Mouse (Mus musculus) adrenal gland, postnatal 4 days (tissue): Measurements from ENCODE around the gene Lmln. TPM values are rescaled to one million over a fixed set of nuclear protein-coding genes. Genes with fewer than 3 reads are reported as not detected.
"Not testable (repeated sequence)": the region's sequence is repeated elsewhere in the genome, so short reads cannot be mapped to it uniquely, and the experiment has no call there.

Experiments used
- DNase-seq, 2 experiments: peaks; one replicate each; pipeline ENCODE4 v3.0.0; 2021 to 2022; ENCODE audit warnings: low spot score in 2 of 2, mixed read lengths in 2 of 2
- total RNA-seq, 2 experiments: library from RNA; stranded (reverse); gene quantifications; 2 replicates each; pipeline ENCODE4 v1.2.3; 2021

Lmln gene
- total RNA-seq, 2 experiments from 2014 or later = 14.1 to 15.1 TPM

DNA sequence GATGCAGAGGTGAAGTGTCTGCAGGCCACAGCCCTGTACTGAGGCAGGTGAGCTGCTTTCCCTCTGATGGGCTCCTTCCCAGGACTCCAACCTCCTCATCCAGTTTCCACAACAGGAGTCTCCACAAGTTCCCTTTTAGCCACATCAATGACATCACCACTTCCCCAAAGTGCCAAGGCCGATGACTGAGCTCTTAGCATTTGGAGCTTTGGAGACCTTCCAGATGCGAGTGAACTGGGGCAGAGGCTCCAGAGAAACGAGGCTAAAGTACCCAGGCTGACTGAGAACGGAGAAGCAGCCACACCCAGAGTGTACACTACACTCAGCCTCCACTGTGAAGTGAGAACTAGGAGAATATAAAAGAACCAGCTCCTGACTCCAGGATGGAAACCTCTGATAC lies 68.4 kb downstream of the Lmln start:
- peak in 1 of 2 experiments; percentile 24 for DNase-seq

DNA sequence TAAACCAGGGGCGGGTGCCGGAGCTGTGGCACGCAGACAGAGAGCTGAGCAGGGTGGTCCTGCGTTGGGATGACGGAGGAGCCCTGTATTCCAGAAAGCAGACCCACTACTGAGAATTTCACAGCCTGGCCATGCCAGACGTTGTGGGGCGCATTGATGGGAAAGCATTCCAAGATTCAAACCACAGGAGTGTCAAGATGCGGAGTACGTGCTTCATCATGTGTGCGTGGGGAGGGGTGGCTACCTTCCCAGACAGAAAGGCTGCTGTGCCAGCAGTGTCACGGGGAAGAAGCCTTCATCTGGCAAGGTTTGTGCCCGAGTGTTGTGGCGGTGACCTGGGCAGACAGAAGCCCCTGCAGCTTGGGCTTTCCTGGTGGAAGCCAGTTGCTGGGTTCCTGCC lies 70.9 kb downstream of the Lmln start:
- DNase-seq = no peak

DNA sequence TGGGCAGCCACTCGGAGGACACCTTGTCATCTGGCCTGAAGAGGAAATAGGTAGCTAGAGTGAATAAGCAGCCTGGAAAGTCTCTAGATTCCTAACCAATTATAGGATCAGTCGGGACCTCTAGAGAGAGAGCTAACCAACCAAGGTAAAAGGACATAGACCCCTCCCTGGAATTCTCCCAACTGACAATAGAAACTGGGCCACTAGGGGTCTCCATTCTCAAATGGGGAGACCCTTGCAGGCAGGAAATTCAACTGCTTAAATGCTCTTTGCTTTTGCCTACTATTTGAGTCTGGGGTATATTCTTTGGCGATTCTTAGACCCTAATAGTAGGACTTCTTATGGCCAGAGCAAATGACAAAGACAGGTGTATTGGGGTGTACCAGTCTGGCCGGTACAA lies 72.8 kb downstream of the Lmln start:
- DNase-seq = no peak

DNA sequence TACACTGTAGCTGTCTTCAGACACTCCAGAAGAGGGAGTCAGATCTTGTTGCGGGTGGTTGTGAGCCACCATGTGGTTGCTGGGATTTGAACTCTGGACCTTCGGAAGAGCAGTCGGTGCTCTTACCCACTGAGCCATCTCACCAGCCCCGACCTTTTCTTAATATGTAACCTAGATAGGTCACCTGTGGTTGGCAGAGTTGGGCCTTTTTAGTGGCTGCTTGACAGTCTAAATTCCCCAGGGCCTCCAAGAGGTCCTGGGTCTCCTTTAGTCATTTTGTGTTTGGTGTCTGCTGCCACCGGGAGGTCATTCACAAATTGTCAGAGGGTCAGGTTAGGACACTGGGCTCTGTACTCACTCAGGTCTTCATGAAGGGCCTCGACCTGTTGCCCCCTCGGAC lies 76.7 kb downstream of the Lmln start:
- DNase-seq = not testable (repeated sequence)

DNA sequence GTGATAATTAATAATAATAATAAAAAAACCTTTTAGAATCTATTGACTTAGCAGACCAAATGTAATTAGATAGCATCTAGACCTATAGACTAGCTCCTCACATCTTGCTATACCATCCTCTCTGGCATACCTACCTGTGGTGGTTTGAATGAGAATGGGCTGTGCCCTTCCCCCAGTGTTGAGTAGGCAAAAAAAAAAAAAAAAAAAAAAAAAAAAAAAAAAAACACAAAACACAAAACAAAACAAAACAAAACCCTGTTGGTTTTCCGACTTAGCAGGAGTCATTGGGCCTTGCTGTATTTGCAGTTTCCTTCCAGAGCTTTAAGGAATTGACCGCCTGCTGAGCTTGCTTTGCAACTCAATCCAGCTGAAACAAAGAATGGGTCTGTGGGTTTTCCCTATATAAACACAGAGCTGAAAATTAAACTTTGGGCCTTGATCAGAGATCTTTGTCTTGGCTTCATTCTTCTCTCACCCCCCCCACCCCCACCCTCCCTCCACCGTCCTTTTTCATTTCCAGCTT lies 79.5 kb downstream of the Lmln start:
- no peak for DNase-seq

DNA sequence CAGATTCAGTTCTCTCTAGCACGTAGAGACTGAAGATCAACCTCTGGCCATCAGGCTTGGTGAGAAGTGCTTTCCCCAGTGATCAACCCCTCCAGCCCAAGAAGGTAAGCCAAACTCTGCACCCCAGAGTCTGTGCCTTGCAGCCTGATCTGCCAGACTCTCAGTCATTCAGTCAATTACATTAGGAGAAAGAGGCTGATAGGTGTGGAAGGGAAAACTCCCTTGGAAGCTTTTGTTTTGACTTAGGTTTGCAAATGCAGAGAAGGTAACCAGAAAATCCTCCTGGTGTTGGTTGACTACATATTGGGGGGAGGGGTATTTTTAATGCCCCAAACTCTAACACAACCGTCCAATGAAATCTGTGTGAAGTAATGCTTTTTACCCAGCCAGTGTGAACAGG lies 81.1 kb downstream of the Lmln start:
- DNase-seq = no peak

DNA sequence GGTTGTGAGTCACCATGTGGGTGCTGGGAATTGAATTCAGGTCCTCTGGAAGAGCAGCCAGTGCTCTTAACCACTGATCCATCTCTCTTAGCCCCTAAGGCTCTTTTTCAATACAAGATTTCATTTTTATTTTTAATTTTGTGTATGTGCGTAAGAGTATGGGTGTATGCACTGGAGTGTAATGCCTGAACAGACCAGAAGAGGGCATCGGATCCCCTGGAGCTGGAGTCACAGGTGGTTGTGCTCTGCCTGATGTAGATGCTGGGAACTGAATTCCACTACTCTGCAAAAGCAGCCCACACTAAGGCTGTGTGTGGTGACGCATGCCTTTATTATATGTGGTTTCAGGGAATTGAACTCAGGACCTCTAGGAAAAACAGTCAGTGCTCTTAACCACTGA lies 83.9 kb downstream of the Lmln start:
- DNase-seq = no peak

DNA sequence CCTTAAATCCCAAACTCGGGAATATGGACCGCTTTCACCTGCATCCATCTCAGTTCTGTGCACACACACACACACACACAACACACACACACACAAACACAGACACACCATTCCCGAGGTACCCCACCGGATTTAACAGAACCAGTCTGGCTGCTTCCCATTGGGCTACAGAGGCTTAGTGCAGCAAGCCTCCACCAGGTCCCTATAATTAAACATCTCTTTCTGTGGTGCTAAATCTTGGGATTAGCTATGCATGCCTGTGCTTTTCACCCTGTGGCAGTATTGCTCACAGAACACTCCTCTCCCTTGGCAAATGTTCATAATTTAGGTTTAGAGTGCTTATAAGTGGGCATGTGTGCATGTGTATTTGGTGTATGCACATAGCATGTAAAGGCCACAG lies 85.8 kb downstream of the Lmln start:
- no peak for DNase-seq

DNA sequence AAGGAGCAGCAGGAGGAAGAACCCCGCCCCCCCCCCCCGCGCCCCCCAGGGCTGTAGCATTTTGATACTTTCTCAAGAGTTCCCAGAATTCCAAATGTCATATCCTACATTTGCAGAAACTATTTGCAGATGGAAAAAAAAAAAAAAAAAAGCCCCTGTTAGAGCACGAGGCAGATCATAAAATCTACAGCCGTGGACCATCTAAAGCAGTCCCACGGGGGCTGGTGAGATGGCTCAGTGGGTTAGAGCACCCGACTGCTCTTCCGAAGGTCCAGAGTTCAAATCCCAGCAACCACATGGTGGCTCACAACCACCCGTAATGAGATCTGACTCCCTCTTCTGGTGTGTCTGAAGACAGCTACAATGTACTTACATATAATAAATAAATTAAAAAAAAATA lies 88.6 kb downstream of the Lmln start:
- not testable (repeated sequence) for DNase-seq

DNA sequence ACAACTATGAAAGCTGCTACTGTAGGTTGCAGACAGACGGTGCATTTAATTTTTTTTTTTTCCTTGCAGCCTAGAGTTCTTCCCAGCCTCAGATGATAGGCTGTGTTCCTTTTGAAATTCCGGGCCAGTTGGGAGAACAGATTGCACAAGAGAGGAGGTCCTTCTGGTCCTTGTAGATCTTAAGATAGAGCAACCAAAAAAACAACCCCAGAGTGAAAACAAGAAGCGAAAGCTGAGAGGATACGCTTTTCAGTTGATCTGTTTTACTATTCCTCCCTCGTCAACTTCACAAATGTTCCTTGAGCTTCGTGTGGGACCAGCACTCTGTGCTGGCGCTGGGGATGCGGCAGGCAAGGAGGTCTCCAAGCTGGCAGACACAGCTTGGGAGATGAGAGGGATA lies 89.2 kb downstream of the Lmln start:
- no peak for DNase-seq

DNA sequence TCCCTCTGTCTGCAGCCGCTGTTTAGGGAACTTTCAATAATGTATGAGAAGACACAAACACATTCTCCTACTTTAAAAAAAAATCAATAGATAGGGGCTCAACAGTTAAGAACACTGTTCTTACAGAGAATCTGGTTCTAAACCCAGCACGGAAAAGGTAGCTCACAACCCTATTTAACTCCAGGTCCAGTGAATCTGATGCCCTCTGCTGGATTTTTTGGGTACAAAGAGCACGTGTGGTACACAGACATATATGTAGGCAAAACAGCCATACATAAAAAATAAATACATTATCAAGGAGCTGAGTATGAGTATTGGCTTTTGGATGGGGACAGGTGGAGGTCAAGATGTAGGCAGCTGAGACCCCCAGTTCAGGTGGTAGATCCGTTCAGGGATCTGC lies 92.7 kb downstream of the Lmln start:
- no peak for DNase-seq

DNA sequence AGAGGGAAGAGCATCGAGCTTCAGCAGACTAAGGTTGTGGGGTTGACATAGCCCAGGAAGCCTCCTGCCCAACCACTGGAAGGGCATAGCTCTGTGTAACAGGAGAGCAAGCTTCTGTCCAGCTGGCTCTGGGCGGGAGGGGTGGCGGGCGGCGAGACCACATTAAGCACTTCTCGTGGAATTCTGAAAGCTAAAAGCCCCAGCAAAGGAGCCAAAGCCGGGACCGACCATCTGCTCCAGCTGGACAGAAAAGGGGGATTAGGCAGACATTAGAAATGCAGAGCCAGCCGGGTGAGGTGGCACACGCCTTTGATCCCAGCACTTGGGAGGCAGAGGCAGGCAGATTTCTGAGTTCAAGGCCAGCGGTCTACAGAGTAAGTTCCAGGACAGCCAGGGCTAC lies 95.7 kb downstream of the Lmln start:
- DNase-seq = no peak

DNA sequence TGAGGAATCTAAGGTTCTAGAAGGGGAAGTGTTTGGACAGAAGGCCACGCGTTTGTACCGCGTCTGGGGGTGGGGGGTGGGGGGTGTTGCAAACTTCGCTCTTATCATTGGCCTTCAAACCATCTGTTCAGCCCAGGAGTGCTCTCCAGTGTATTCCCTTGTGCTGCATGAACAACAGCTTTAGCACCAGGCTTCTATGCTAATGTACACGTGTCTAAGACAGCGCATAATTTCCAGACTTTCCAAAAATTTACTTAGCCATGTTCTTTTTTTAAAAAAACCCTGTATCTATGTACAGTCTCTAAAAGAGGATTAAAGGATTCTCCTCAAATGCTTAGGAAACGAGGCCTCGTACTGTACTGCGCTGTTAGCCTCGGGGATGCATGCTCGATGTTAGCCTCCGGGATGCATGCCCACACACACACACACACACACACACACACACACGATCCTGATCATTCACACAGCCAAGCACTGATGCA lies 96.3 kb downstream of the Lmln start:
- no peak for DNase-seq

DNA sequence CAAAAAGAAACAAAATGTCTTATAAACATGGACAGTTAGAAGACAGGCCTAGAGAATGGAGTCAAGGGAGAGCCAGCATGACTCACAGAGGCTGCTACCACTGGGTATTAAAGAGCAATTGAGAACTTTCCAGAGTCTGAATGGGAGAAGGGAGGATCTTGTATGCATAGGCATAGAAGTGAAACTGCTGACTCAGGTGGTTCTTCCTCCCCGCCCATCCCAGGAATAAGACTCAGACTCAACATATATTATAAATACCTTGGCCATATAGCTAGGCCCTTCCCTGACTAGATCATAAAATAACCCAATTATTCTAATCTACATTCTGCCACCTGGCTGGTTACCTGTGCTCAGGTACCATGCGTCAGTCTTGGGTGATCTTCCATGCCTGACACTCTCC lies 97.0 kb downstream of the Lmln start:
- no peak for DNase-seq

DNA sequence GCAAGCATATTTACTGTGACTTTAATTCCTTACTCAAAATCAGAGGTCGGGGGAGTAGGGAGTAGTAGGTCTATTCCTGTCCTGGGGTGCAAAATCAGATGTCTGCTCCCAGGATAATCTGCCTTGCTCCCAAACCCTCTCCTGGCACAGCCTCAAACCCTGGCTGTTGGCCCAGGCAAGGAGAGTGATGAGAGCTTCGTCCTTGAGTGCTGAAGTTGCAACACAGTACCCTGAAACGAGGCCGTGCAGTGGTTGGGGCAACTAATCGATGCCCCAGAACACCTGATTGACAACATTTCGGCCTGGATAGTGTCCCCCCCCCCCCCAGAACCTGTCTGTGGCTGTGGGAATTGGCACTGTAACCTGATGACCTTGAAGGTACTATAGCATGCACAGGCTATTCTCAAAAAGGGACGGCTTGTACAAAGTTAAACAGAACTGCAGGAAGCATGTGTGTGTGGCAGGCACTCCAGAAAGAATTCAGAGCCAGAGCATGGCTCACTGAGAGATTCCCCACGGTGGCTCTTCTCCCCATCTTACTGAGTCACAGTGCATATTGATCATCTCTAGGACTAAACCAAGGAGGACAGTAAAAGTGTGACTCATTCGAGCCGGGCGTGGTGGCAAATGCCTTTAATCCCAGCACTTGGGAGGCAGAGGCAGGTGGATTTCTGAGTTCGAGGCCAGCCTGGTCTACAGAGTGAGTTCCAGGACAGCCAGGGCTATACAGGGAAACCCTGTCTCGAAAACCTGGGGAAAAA lies 101.2 kb downstream of the Lmln start:
- peak in 1 of 2 experiments; percentile 51 for DNase-seq

DNA sequence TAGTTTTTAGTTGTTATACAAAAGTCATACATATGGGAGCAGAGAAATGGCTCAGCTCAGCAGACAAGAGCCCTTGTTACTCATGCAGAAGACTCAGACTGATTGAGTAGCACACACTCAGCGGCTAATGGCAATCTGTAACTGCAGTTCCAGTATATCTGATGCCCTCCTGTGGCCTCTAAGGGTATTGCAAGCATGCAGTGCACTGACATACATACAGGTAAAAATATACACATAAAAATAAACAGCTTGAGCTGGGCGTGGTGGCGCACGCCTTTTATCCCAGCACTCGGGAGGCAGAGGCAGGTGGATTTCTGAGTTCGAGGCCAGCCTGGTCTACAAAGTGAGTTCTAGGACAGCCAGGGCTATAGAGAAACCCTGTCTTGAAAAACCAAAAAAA lies 104.0 kb downstream of the Lmln start:
- not testable (repeated sequence) for DNase-seq

DNA sequence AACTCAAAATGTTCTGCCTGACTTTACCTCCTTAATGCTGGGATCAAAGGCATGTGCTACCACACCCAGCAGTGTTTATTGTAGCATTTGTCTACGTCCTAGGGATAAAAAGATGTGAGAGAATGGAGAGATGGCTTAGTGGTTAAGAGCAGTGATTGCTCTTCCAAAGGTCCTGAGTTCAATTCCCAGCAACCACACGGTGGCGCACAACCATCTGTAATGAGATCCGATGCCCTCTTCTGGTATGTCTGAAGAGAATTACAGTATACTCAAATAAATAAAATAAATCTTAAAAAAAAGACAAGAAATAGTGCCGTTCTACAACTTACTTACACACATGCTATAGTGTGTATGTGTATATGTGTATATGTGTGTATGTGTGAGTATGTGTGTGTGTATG lies 105.2 kb downstream of the Lmln start:
- DNase-seq = no peak

DNA sequence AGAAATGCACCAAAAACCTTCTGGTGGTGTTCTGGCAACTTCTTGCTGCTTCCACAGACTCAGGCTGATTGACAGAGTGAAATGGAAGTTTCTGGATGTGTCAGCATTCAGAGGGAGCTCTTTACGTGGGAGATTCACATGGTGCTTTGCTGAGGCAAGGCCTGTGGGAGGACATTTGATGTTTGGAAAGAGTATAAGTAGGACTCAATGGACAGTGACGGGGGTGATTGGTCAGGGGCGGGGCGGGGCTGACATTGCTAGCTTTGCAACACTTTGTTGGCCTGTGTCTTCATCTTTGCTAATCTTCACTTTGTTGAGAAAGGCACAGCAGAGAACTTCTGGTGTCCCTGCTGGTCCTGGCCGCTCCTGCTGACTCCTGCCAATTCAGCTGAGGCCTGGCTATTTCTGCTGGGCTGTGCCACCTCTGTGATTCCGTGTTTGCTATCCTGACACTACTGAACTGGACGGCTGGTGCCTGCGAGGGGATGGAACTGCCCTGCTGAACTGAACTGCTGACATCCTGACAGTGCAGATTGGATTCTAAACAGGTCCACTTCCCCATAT lies 107.2 kb downstream of the Lmln start:
- no peak for DNase-seq

DNA sequence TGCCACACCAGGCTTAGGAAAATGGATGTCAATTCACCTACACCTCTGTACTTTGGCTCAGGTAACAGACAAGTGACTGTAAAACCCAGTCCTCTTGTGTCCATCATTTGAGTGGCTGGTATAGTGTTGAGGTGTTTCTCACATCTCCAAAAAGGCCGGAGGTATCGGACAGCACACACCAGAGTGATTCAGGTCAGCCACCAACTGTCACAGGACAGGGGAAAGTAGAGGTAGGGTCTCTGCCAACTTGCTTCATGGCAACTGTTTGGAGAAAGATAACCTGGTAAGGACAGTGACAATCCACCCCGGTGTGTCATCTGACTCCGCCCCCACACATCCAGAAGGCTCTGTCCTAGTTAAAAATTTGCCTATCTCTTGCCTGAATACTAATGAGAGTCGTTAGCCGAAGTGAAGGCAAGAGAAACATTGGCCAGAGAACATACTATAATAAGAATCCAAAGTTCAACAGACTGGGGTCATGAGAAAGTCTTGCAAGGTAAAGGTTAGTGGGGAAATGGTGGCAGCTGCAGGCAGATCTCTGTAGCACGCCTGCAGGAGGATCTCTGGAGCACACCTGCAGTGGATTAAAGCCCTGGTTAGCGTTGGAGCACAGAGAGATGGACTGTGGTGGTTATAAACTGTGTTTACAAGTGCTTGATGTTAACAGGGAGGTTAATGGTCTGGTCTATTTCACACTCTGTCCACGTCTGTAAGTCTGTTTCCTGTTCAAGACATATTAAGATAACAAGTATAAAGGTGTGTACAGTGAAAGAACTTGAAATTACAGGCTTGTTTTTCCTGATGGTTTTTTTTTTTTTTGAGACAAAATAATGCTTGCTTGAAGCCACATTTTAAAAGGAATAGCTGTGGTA lies 108.6 kb downstream of the Lmln start:
- no peak for DNase-seq

DNA sequence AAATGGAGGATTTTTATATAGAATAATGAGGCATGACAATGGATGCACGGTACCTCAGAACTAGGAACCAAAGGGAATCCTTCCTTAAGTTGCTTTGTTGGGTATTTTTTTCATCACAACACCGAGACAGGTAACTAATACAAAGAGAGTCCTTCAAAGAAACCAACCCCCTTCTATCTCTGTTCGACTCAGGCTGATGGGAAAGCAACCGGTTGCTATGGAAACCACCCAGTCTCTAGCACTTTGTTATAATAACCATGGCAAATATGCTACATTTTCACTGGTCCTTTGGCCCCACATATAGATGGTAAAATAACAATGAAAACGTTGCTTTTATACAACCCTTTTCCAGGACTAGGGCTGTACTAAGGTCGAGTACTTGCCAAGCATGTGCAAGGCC lies 109.5 kb downstream of the Lmln start:
- DNase-seq = no peak

DNA sequence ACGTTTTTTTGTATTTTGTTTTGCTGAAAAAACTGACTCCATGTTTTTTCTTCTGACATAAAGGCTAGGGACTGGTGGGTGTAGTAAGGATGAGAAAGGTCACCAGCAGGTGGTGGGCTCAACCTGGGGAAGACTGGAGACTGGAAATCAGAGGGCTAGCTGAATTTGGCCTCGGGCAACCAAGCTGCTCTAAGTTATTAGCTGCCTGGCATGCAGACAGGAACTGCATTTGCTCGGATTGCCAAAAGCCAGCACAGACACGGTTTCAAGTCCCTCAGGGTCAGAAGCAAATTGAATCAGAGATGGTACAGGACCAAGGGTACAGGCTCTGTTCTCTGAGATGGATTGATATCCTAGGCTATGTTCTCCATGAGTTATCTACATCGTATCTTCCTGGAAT lies 110.8 kb downstream of the Lmln start:
- DNase-seq = no peak

DNA sequence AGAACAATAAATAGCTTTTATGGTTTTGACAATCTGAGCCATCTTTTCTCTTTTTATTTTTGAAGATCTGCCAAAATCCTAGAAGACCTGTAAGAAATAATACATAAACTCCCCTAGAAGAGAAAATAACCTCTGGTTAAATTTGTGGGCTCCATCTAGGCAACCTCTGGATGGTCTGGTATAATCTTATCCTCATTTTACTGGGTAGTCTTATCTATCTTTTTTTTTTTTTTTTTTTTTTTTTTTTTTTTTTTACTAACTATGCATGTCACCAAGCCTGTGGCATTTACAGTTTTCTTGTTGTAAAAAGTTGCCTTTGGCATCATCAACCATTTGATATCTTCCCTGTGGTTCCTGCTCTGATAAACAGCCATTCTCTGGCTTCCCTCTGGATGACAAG lies 112.4 kb downstream of the Lmln start:
- no peak for DNase-seq
